Mouse (Mus musculus) lung, embryonic 16.5 days (tissue): ENCODE measurements around the gene Nfkbie. TPM values are rescaled to one million over a fixed set of nuclear protein-coding genes. Genes with fewer than 3 reads are reported as not detected.

ENCODE experiments used
- ATAC-seq: fragments of 200-750 bp; cut with Nextera tagmentation; 2 replicates; pipeline ENCODE4 v1.8.0; 2017; ENCODE audit warnings: low read depth, mild to moderate bottlenecking, moderate library complexity
- H3K27ac ChIP-seq: fragments of 300-500 bp; sonication (generic); 2 replicates; pipeline ENCODE4 v1.5.1; 2014; ENCODE audit warnings: mild to moderate bottlenecking, control low read depth, low read length
- H3K27me3 ChIP-seq: fragments of 300-500 bp; sonication (generic); 2 replicates; pipeline ENCODE4 v1.6.1; 2014; ENCODE audit warnings: low read depth, low read length, mixed read lengths; ENCODE audit not compliant: control insufficient read depth, insufficient read depth
- H3K36me3 ChIP-seq: fragments of 300-500 bp; sonication (generic); 2 replicates; pipeline ENCODE4 v1.6.1; 2014; ENCODE audit warnings: low read length; ENCODE audit not compliant: control insufficient read depth, insufficient read depth
- H3K4me1 ChIP-seq: fragments of 300-500 bp; sonication (generic); replicated peaks from 2 replicates; pipeline ENCODE4 v1.6.1; 2014; ENCODE audit warnings: low read length, mixed read lengths; ENCODE audit not compliant: control insufficient read depth, insufficient read depth
- H3K4me2 ChIP-seq: fragments of 300-500 bp; sonication (generic); 2 replicates; pipeline ENCODE4 v1.6.1; 2014; ENCODE audit warnings: low read depth, low read length, control low read depth
- H3K4me3 ChIP-seq: fragments of 300-500 bp; sonication (generic); 2 replicates; pipeline ENCODE4 v1.5.1; 2014; ENCODE audit warnings: mild to moderate bottlenecking, low read length, control low read depth
- H3K9ac ChIP-seq: fragments of 300-500 bp; sonication (generic); 2 replicates; pipeline ENCODE4 v1.6.1; 2014; ENCODE audit warnings: low read length, control low read depth
- H3K9me3 ChIP-seq: fragments of 300-500 bp; sonication (generic); 2 replicates; pipeline ENCODE4 v1.6.1; 2016; ENCODE audit warnings: low read length; ENCODE audit not compliant: control insufficient read depth
- WGBS: fragments of 180-500 bp; shearing (Covaris S2); extraction: QIAGEN DNeasy Blood & Tissue Kit; methylation state at CpG from one replicate; pipeline ENCODE4 v1.1.7; 2014; 5-methylcytosine and 5-hydroxymethylcytosine counted together
- polyA plus RNA-seq: library from polyadenylated mRNA; unstranded; fragments of >200 nt; fragmentation: Nextera tagmentation; extraction: Ambion mirVana; gene quantifications from 2 replicates; pipeline ENCODE4 v1.2.1, GENCODE M21; 2015

The Nfkbie gene
- polyA plus RNA-seq, 1 experiment from 2014 or later: 3.1 TPM

DNA sequence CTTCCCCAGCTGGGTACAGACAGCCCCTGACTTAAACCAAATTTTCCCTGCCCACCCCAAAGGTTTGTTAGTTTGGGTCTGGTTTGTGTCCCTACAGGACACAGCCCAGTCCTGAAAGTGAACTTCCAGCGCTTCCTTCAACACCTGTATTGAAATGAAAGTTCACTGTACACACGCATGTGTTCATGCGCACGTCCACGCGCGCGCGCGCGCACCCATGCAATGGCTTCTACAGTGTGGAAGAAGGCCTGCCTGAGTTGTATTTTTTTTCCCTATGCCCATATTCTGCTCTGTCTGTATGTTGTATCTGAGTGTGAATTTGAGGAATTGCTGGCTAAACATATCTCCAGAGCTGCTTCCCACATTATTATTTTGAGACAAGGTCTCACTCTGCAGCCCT is 9.6 kb downstream of the Nfkbie start:
- peaks cover 47% of the 10 kb centered on the region for H3K36me3 ChIP-seq
- H3K4me1 ChIP-seq: peaks cover 12% of the 10 kb centered on the region
- no peaks in the 10 kb centered on the region for H3K9me3 ChIP-seq
- ATAC-seq: no peak
- 91% methylated on average over 11 of the region's 11 CpGs for WGBS
- peak overlapping the region; percentile 65 for H3K4me3 ChIP-seq
- no peak overlapping the region for H3K27ac ChIP-seq
- H3K9ac ChIP-seq: peak overlapping the region; percentile 81
- no peaks in the 10 kb centered on the region for H3K27me3 ChIP-seq
- peak overlapping the region; percentile 79 for H3K4me2 ChIP-seq

DNA sequence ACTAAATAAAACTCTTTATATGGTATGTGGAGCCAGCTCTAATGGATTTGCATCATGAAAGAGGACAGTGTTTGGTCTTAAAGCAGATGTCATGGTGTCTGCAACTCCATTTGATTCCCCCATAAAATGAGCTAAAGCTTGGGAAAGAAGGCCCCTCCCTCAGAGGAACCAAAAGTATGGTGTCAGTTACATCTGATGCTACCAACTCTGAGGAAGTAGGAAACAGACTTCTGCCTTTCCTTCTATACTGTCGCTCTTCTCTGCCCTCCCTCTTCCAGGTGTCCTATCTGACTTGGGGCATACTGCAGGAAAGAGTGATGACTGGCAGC is 10.5 kb downstream of the Nfkbie start:
- H3K9me3 ChIP-seq: no peaks in the 10 kb centered on the region
- no peak overlapping the region for H3K4me3 ChIP-seq
- peaks cover 15% of the 10 kb centered on the region for H3K4me1 ChIP-seq

DNA sequence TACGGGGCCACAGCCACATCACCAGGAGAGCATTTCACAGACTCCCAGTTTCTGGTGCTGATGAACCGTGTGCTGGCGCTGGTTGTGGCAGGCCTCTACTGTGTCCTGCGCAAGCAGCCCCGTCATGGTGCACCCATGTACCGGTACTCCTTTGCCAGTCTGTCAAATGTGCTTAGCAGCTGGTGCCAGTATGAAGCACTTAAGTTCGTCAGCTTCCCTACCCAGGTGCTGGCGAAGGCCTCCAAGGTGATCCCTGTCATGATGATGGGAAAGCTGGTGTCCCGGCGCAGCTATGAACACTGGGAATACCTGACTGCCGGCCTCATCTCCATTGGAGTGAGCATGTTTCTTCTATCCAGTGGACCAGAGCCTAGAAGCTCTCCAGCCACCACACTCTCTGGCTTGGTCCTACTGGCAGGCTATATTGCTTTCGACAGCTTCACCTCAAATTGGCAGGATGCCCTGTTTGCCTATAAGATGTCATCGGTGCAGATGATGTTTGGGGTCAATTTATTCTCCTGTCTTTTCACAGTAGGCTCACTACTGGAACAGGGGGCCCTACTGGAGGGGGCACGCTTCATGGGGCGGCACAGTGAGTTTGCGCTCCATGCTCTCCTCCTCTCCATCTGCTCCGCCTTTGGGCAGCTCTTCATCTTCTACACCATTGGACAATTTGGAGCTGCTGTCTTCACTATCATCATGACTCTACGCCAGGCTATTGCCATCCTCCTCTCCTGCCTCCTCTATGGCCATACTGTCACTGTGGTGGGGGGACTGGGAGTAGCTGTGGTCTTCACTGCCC is 11.1 kb downstream of the Nfkbie start:
- Histone ChIP-seq H3K4me3 (no peak overlapping the region), H3K4me1 (peaks cover 21% of the 10 kb centered on the region), H3K36me3 (peaks cover 61% of the 10 kb centered on the region), H3K9me3 (no peaks in the 10 kb centered on the region), H3K4me2 (no peak overlapping the region), H3K9ac (no peak overlapping the region), H3K27ac (no peak overlapping the region), H3K27me3 (no peaks in the 10 kb centered on the region)
- 52% methylated on average over 18 of the region's 18 CpGs for WGBS
- no peak for ATAC-seq

More for the DNA sequence above, 10.5 kb downstream of the Nfkbie start:
- WGBS: 72% methylated on average over 1 of the region's 1 CpGs
- Histone ChIP-seq H3K27me3 (no peaks in the 10 kb centered on the region), H3K36me3 (peaks cover 55% of the 10 kb centered on the region), H3K9ac (no peak overlapping the region), H3K27ac (no peak overlapping the region), H3K4me2 (no peak overlapping the region)
- ATAC-seq: no peak

DNA sequence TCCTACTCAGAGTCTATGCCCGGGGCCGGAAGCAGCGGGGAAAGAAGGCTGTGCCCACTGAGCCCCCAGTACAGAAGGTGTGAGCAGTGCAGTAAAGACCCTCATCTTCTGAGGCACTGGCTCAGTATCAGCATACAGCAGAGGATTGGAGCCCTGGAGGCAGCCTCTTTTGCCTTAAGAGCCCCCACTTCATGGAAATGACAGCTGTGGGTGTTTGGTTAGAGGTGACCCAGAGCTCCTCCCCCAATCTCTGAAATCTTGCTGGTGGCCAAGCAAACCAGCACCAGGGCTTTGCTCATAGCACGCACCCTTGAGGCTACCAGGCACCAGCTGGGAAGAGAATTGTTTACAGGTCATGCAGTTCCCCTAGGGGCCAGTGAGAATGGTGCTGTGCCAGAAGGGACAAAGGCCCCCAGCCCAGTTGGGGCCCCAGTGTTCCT is 11.7 kb downstream of the Nfkbie start:
- no peak for ATAC-seq
- Histone ChIP-seq H3K27me3 (no peaks in the 10 kb centered on the region), H3K9ac (no peak overlapping the region), H3K9me3 (no peaks in the 10 kb centered on the region), H3K27ac (no peak overlapping the region), H3K4me1 (peaks cover 23% of the 10 kb centered on the region), H3K36me3 (peaks cover 63% of the 10 kb centered on the region), H3K4me2 (no peak overlapping the region), H3K4me3 (no peak overlapping the region)
- 34% methylated on average over 4 of the region's 4 CpGs for WGBS

DNA sequence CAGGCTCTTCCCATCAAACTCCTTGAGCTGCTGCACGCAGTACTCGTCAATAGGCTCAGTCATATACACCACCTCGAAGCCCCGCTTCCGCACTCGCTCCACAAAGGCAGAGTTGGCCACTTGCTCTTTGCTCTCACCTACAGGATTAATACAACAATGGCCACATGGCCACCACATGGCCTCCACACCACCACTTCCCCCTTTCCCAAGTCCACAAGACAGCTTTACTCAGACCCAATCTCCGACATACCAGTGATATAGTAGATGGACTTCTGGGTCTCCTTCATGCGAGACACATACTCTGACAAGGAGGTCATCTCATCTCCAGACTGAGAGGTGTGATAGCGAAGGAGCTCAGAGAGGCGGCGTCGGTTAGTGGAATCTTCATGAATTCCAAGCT is 13.5 kb downstream of the Nfkbie start:
- Histone ChIP-seq H3K27ac (no peak overlapping the region), H3K4me2 (no peak overlapping the region), H3K4me1 (peaks cover 23% of the 10 kb centered on the region), H3K9ac (no peak overlapping the region), H3K4me3 (no peak overlapping the region), H3K27me3 (no peaks in the 10 kb centered on the region), H3K36me3 (peaks cover 63% of the 10 kb centered on the region), H3K9me3 (no peaks in the 10 kb centered on the region)
- 82% methylated on average over 12 of the region's 12 CpGs for WGBS
- no peak for ATAC-seq

DNA sequence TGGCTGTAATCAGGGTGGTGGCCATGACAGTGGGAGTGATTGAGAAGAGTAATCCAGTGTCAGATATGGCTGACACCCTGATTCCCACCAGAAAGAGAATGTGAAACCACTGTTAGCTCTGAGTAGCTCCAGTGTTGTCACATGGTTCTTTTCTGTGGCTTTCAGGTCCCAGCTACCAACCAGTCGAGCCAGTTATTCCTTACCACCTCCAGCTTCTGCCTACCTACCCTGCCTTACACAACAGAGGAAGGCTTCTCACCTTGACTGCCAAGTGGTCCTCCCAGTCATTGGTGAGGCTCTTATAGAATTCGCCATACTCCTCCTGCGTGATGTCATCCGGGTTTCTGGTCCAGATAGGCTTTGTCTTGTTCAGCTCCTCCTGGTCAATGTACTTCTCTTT is 14.5 kb downstream of the Nfkbie start:
- Histone ChIP-seq H3K36me3 (peaks cover 63% of the 10 kb centered on the region), H3K4me2 (no peak overlapping the region), H3K27ac (no peak overlapping the region), H3K4me3 (no peak overlapping the region; the same call in 1 of the 2 replicates), H3K9ac (no peak overlapping the region), H3K4me1 (peaks cover 21% of the 10 kb centered on the region), H3K9me3 (no peaks in the 10 kb centered on the region), H3K27me3 (no peaks in the 10 kb centered on the region)
- ATAC-seq: no peak
- WGBS: 69% methylated on average over 4 of the region's 4 CpGs

DNA sequence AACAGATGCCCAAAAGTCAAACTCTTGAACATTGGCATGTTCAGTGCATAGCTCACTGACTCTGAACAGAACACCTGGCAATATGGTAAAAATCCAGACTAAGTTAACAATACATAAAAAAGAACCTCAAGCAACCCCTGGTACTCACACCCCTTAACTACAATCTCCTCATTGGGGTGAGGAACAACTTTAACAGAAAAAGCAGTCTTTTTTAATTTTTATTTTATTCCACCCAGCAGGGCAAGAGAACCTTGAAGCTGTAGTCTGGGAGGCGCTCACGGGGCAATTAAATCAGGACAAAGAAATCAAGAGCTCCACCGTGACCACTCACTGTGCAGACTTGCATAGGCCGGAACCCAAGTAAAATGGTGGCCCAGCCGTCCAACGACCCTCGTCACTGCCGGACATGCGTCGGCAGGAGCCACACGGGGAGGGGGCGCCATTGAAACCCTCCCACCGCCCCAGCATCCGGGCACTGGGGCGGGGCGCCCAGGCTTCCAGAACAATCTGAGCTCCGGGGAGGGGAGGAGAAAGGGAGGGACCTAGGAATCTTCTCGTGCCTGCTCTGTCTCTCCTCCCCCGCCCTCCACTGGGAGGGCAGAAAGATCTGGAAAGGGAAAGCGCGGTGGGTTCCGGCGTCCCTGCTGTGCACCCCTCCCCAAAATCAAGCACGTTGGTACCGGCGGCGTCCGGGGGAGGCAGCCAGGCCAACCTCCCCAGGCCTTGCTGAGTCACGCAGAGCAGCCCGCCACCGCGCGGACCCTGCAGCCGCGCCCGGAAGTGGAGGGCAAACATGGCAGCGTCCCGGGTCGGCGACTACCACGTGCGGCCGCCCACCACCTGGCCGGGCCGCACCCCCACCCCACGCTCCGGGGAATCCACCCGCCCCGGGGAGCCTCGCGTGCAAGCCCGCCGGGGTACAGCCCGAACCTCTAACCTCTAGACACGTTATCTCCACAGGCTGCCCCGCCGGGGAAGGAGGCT is 16.9 kb downstream of the Nfkbie start:
- Histone ChIP-seq H3K4me1 (peaks cover 15% of the 10 kb centered on the region), H3K4me2 (peak overlapping the region; percentile 80), H3K27me3 (no peaks in the 10 kb centered on the region), H3K9me3 (no peaks in the 10 kb centered on the region), H3K36me3 (peaks cover 43% of the 10 kb centered on the region), H3K4me3 (peak overlapping the region; percentile 96), H3K27ac (peak overlapping the region; percentile 98), H3K9ac (peak overlapping the region; percentile 99)
- WGBS: under 1% methylated on average over 52 of the region's 57 CpGs
- ATAC-seq: peak; percentile 72

DNA sequence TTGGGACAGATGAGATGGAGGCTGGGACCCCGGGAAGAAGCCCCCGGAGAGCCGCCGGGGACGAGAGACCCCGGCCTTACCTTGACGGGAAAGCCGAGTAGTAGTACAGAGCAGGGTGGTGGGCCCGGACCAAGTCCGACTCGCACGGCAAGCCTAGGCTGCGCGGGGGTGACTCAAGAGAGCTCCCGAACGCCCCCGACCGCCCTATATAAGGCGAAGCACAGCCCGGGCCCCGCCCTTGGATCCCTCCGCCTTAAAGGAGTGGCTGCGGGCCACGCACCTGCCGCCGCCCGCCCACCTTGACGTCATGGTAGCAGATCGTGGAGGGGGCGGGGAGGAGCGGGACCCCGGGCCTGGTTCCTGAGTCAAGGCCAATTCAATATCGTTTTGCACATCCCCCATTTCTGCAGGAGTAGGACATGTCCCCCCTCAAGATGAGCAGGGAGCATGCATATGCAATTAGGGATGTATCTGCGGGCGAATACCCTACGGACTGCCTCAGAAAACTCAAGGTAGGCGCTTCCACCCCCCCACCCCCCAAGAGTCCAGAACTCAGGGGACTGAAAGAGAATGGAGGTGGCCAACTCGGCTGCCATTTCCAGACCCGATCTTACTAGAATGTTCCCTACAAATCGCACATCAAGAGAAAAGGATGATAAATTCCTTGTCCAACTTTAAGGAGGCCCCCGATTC is 17.7 kb downstream of the Nfkbie start, which contains the start of gene Hsp90ab1:
Gene Hsp90ab1 (minus strand): TSS at position 185 of the 693 bp plus-strand sequence.
- Histone ChIP-seq H3K27me3 (no peaks in the 10 kb centered on the region), H3K9ac (peak within 1 kb of the TSS; percentile 99), H3K36me3 (peaks cover 35% of the 10 kb centered on the region), H3K4me1 (peaks cover 18% of the 10 kb centered on the region), H3K4me2 (peak within 1 kb of the TSS; percentile 80), H3K27ac (peak within 1 kb of the TSS; percentile 98), H3K9me3 (no peaks in the 10 kb centered on the region), H3K4me3 (peak within 1 kb of the TSS; percentile 96)
- under 1% methylated on average over 41 of the region's 41 CpGs for WGBS
- ATAC-seq: peak; percentile 83
